Mouse (Mus musculus): ENCODE measurements at regions not wholly inside any gene's neighbourhood (a gene's known extent, or its start where the extent isn't known, plus 50 kb on each side); places are given as distances from the start of the nearest gene placed in this dataset.

GRCm38 (mm10) chr13:102065274-102065640, 297.2 kb upstream of the Pik3r1 start:
- Histone ChIP-seq H3K4me3 (no peak overlapping the region), H3K27ac (replicated peaks) (no peak overlapping the region), H3K9me3 (no peaks in the 10 kb centered on the region), H3K4me2 (no peak overlapping the region), H3K4me1 (replicated peaks) (no peaks in the 10 kb centered on the region), H3K9ac (no peak overlapping the region), H3K36me3 (no peaks in the 10 kb centered on the region), H3K27me3 (no peaks in the 10 kb centered on the region)
- 61% methylated on average over 5 of the region's 5 CpGs for WGBS
- no peak for ATAC-seq (ENCODE audit: low read depth)

GRCm38 (mm10) chr13:102065796-102066195, 297.8 kb upstream of the Pik3r1 start:
- Histone ChIP-seq H3K4me1 (replicated peaks) (no peaks in the 10 kb centered on the region), H3K9ac (no peak overlapping the region), H3K27me3 (no peaks in the 10 kb centered on the region), H3K4me3 (no peak overlapping the region), H3K36me3 (no peaks in the 10 kb centered on the region), H3K4me2 (no peak overlapping the region), H3K27ac (replicated peaks) (no peak overlapping the region), H3K9me3 (no peaks in the 10 kb centered on the region)
- ATAC-seq (ENCODE audit: low read depth), result no peak
- 80% methylated on average over 5 of the region's 5 CpGs for WGBS

GRCm38 (mm10) chr13:102070740-102071139, 302.7 kb upstream of the Pik3r1 start:
- WGBS, result 63% methylated on average over 3 of the region's 3 CpGs
- H3K4me1 ChIP-seq (replicated peaks), result no peaks in the 10 kb centered on the region
- no peak overlapping the region for H3K4me2 ChIP-seq
- ATAC-seq (ENCODE audit: low read depth), result no peak
- no peak overlapping the region for H3K9ac ChIP-seq
- no peaks in the 10 kb centered on the region for H3K9me3 ChIP-seq
- no peak overlapping the region for H3K4me3 ChIP-seq
- H3K27ac ChIP-seq (replicated peaks), result no peak overlapping the region
- H3K36me3 ChIP-seq, result no peaks in the 10 kb centered on the region
- H3K27me3 ChIP-seq, result no peaks in the 10 kb centered on the region

GRCm38 (mm10) chr13:102072366-102072765, 304.3 kb upstream of the Pik3r1 start:
- 83% methylated on average over 4 of the region's 4 CpGs for WGBS
- no peaks in the 10 kb centered on the region for H3K9me3 ChIP-seq
- ATAC-seq (ENCODE audit: low read depth), result no peak
- H3K4me2 ChIP-seq, result no peak overlapping the region
- H3K9ac ChIP-seq, result no peak overlapping the region
- H3K27me3 ChIP-seq, result no peaks in the 10 kb centered on the region
- no peaks in the 10 kb centered on the region for H3K4me1 ChIP-seq (replicated peaks)
- H3K36me3 ChIP-seq, result no peaks in the 10 kb centered on the region
- H3K27ac ChIP-seq (replicated peaks), result no peak overlapping the region
- H3K4me3 ChIP-seq, result no peak overlapping the region

- H3K9ac ChIP-seq, result no peak overlapping the region
- no peak overlapping the region for H3K4me3 ChIP-seq
- no peaks in the 10 kb centered on the region for H3K27me3 ChIP-seq
- no peak for ATAC-seq (ENCODE audit: low read depth)
- H3K27ac ChIP-seq (replicated peaks), result no peak overlapping the region
- H3K9me3 ChIP-seq, result no peaks in the 10 kb centered on the region
- 54% methylated on average over 1 of the region's 1 CpGs for WGBS
- no peaks in the 10 kb centered on the region for H3K4me1 ChIP-seq (replicated peaks)
- no peaks in the 10 kb centered on the region for H3K36me3 ChIP-seq
- H3K4me2 ChIP-seq, result no peak overlapping the region
Measured at GRCm38 (mm10) chr13:102087766-102088165, 319.7 kb upstream of the Pik3r1 start.

- ATAC-seq (ENCODE audit: low read depth), result no peak
- H3K36me3 ChIP-seq, result no peaks in the 10 kb centered on the region
- H3K9ac ChIP-seq, result no peak overlapping the region
- no peak overlapping the region for H3K4me2 ChIP-seq
- no peak overlapping the region for H3K4me3 ChIP-seq
- 73% methylated on average over 5 of the region's 5 CpGs for WGBS
- no peaks in the 10 kb centered on the region for H3K4me1 ChIP-seq (replicated peaks)
- no peaks in the 10 kb centered on the region for H3K9me3 ChIP-seq
- no peak overlapping the region for H3K27ac ChIP-seq (replicated peaks)
- H3K27me3 ChIP-seq, result no peaks in the 10 kb centered on the region
Measured at GRCm38 (mm10) chr13:102089551-102089950, 321.5 kb upstream of the Pik3r1 start.

GRCm38 (mm10) chr13:102094193-102094592, 326.2 kb upstream of the Pik3r1 start:
- H3K4me2 ChIP-seq, result no peak overlapping the region
- H3K4me3 ChIP-seq, result no peak overlapping the region
- WGBS, result 84% methylated on average over 4 of the region's 4 CpGs
- H3K27me3 ChIP-seq, result no peaks in the 10 kb centered on the region
- H3K9ac ChIP-seq, result no peak overlapping the region
- no peaks in the 10 kb centered on the region for H3K36me3 ChIP-seq
- no peaks in the 10 kb centered on the region for H3K9me3 ChIP-seq
- H3K27ac ChIP-seq (replicated peaks), result no peak overlapping the region
- no peaks in the 10 kb centered on the region for H3K4me1 ChIP-seq (replicated peaks)
- no peak for ATAC-seq (ENCODE audit: low read depth)

- Histone ChIP-seq H3K27ac (replicated peaks) (no peak overlapping the region), H3K36me3 (no peaks in the 10 kb centered on the region), H3K9me3 (no peaks in the 10 kb centered on the region), H3K4me3 (no peak overlapping the region), H3K4me1 (replicated peaks) (no peaks in the 10 kb centered on the region), H3K4me2 (no peak overlapping the region), H3K9ac (no peak overlapping the region), H3K27me3 (no peaks in the 10 kb centered on the region)
- WGBS, result 81% methylated on average over 1 of the region's 1 CpGs
- no peak for ATAC-seq (ENCODE audit: low read depth)
Measured at GRCm38 (mm10) chr13:102103161-102103560, 335.1 kb upstream of the Pik3r1 start.

GRCm38 (mm10) chr13:102106188-102106587, 338.2 kb upstream of the Pik3r1 start:
- Histone ChIP-seq H3K9me3 (no peaks in the 10 kb centered on the region), H3K36me3 (no peaks in the 10 kb centered on the region), H3K27ac (replicated peaks) (no peak overlapping the region), H3K4me3 (no peak overlapping the region), H3K4me2 (no peak overlapping the region), H3K9ac (no peak overlapping the region), H3K27me3 (no peaks in the 10 kb centered on the region), H3K4me1 (replicated peaks) (no peaks in the 10 kb centered on the region)
- WGBS, result 42% methylated on average over 1 of the region's 1 CpGs
- ATAC-seq (ENCODE audit: low read depth), result no peak

GRCm38 (mm10) chr13:102108204-102108603, 340.2 kb upstream of the Pik3r1 start:
- Histone ChIP-seq H3K27me3 (no peaks in the 10 kb centered on the region), H3K4me3 (no peak overlapping the region), H3K27ac (replicated peaks) (no peak overlapping the region), H3K9me3 (no peaks in the 10 kb centered on the region), H3K36me3 (no peaks in the 10 kb centered on the region), H3K4me2 (no peak overlapping the region), H3K9ac (no peak overlapping the region), H3K4me1 (replicated peaks) (no peaks in the 10 kb centered on the region)
- 59% methylated on average over 1 of the region's 1 CpGs for WGBS
- ATAC-seq (ENCODE audit: low read depth), result no peak

- Histone ChIP-seq H3K27me3 (no peaks in the 10 kb centered on the region), H3K9ac (no peak overlapping the region), H3K4me1 (replicated peaks) (no peaks in the 10 kb centered on the region), H3K9me3 (no peaks in the 10 kb centered on the region), H3K27ac (replicated peaks) (no peak overlapping the region), H3K36me3 (no peaks in the 10 kb centered on the region), H3K4me2 (no peak overlapping the region), H3K4me3 (no peak overlapping the region)
- WGBS, result 82% methylated on average over 3 of the region's 3 CpGs
- no peak for ATAC-seq (ENCODE audit: low read depth)
Measured at GRCm38 (mm10) chr13:102108916-102109315, 340.9 kb upstream of the Pik3r1 start.

- Histone ChIP-seq H3K9ac (no peak overlapping the region), H3K4me2 (no peak overlapping the region), H3K4me3 (no peak overlapping the region), H3K36me3 (no peaks in the 10 kb centered on the region), H3K27me3 (no peaks in the 10 kb centered on the region), H3K9me3 (no peaks in the 10 kb centered on the region), H3K4me1 (replicated peaks) (no peaks in the 10 kb centered on the region), H3K27ac (replicated peaks) (no peak overlapping the region)
- ATAC-seq (ENCODE audit: low read depth), result no peak
- 91% methylated on average over 5 of the region's 5 CpGs for WGBS
Measured at GRCm38 (mm10) chr13:102113941-102114340, 345.9 kb upstream of the Pik3r1 start.

- Histone ChIP-seq H3K9ac (no peak overlapping the region), H3K9me3 (no peaks in the 10 kb centered on the region), H3K4me3 (no peak overlapping the region), H3K27ac (replicated peaks) (no peak overlapping the region), H3K4me1 (replicated peaks) (no peaks in the 10 kb centered on the region), H3K36me3 (no peaks in the 10 kb centered on the region), H3K27me3 (no peaks in the 10 kb centered on the region), H3K4me2 (no peak overlapping the region)
- 94% methylated on average over 6 of the region's 6 CpGs for WGBS
- no peak for ATAC-seq (ENCODE audit: low read depth)
Measured at GRCm38 (mm10) chr13:102122341-102122740, 354.3 kb upstream of the Pik3r1 start.
